Mouse (Mus musculus): ENCODE measurements around the gene Plcb4. TPM values are rescaled to one million over a fixed set of nuclear protein-coding genes. Genes with fewer than 3 reads are reported as not detected.

The Plcb4 gene
- 13.8 and 17.5 TPM in 2 replicates for polyA plus RNA-seq (2015; fragmentation: Nextera tagmentation; extraction: Ambion mirVana)

- TF ChIP-seq CTCF (IDR thresholded peaks at IDR 0.05): 0 out of 2 replicates have a peak, but pooled peaks have one; percentile 1
- no peak for TF ChIP-seq EP300 (IDR thresholded peaks at IDR 0.05)
- Histone ChIP-seq H3K4me3 (ENCODE audit: low read depth, low read length) (peak within 1 kb of the TSS; percentile 82), H3K36me3 (ENCODE audit: insufficient read depth, low read length) (no peaks in the 10 kb centered on the region), H3K9me3 (ENCODE audit: low read length) (no peaks in the 10 kb centered on the region), H3K27me3 (replicated peaks; ENCODE audit: insufficient read depth, low read length) (no peaks in the 10 kb centered on the region), H3K4me2 (replicated peaks; ENCODE audit: low read depth, low read length) (peak within 1 kb of the TSS; percentile 78), H3K27ac (ENCODE audit: low read length) (peak within 1 kb of the TSS; percentile 97), H3K9ac (replicated peaks; ENCODE audit: low read depth) (peak within 1 kb of the TSS; percentile 89), H3K4me1 (ENCODE audit: insufficient read depth, low read depth, low read length) (no peaks in the 10 kb centered on the region)
- DNase-seq (ENCODE audit: low spot score) (peak; percentile 86), ATAC-seq (peak; percentile 85)
- WGBS: 0% methylated on average over 49 of the region's 71 CpGs
These were observed at the start of gene Plcb4 for GRCm38 (mm10) chr2:135658486-135659390. Gene Plcb4, plus strand, starts transcription at chr2:135659011.

GRCm38 (mm10) chr2:135614651-135615261 lies 44.1 kb upstream of the Plcb4 start:
- WGBS: 28% methylated on average over 4 of the region's 4 CpGs
- Histone ChIP-seq H3K36me3 (ENCODE audit: insufficient read depth, low read length) (no peaks in the 10 kb centered on the region), H3K4me3 (ENCODE audit: low read depth, low read length) (no peak overlapping the region), H3K9ac (replicated peaks; ENCODE audit: low read depth) (no peak overlapping the region), H3K4me2 (replicated peaks; ENCODE audit: low read depth, low read length) (no peak overlapping the region; the same call in 1 of the 2 replicates), H3K9me3 (ENCODE audit: low read length) (no peaks in the 10 kb centered on the region), H3K4me1 (ENCODE audit: insufficient read depth, low read depth, low read length) (no peaks in the 10 kb centered on the region), H3K27me3 (replicated peaks; ENCODE audit: insufficient read depth, low read length) (no peaks in the 10 kb centered on the region), H3K27ac (ENCODE audit: low read length) (no peak overlapping the region)
- TF ChIP-seq EP300 (IDR thresholded peaks at IDR 0.05) (no peak), CTCF (IDR thresholded peaks at IDR 0.05) (no peak)
- DNase-seq (ENCODE audit: low spot score) (no peak), ATAC-seq (no peak)

- TF ChIP-seq CTCF (IDR thresholded peaks at IDR 0.05) (no peak), EP300 (IDR thresholded peaks at IDR 0.05) (no peak)
- DNase-seq (ENCODE audit: low spot score) (no peak), ATAC-seq (no peak)
- Histone ChIP-seq H3K9ac (replicated peaks; ENCODE audit: low read depth) (no peak overlapping the region), H3K4me2 (replicated peaks; ENCODE audit: low read depth, low read length) (no peak overlapping the region), H3K27me3 (replicated peaks; ENCODE audit: insufficient read depth, low read length) (no peaks in the 10 kb centered on the region), H3K27ac (ENCODE audit: low read length) (no peak overlapping the region), H3K4me1 (ENCODE audit: insufficient read depth, low read depth, low read length) (no peaks in the 10 kb centered on the region), H3K9me3 (ENCODE audit: low read length) (no peaks in the 10 kb centered on the region), H3K4me3 (ENCODE audit: low read depth, low read length) (no peak overlapping the region), H3K36me3 (ENCODE audit: insufficient read depth, low read length) (no peaks in the 10 kb centered on the region)
- WGBS: 51% methylated on average over 1 of the region's 1 CpGs
These were observed 42.7 kb upstream of the Plcb4 start for GRCm38 (mm10) chr2:135616090-135616489.

GRCm38 (mm10) chr2:135618551-135618950 lies 40.3 kb upstream of the Plcb4 start:
- H3K4me3 ChIP-seq (ENCODE audit: low read depth, low read length): no peak overlapping the region
- H3K27ac ChIP-seq (ENCODE audit: low read length): no peak overlapping the region
- no peak overlapping the region for H3K4me2 ChIP-seq (replicated peaks; ENCODE audit: low read depth, low read length)
- H3K9me3 ChIP-seq (ENCODE audit: low read length): no peaks in the 10 kb centered on the region
- H3K27me3 ChIP-seq (replicated peaks; ENCODE audit: insufficient read depth, low read length): no peaks in the 10 kb centered on the region
- no peak for TF ChIP-seq EP300 (IDR thresholded peaks at IDR 0.05)
- no peak for TF ChIP-seq CTCF (IDR thresholded peaks at IDR 0.05)
- no peaks in the 10 kb centered on the region for H3K36me3 ChIP-seq (ENCODE audit: insufficient read depth, low read length)
- DNase-seq (ENCODE audit: low spot score) (no peak), ATAC-seq (no peak)
- H3K4me1 ChIP-seq (ENCODE audit: insufficient read depth, low read depth, low read length): no peaks in the 10 kb centered on the region
- no peak overlapping the region for H3K9ac ChIP-seq (replicated peaks; ENCODE audit: low read depth)

GRCm38 (mm10) chr2:135619956-135620355 lies 38.9 kb upstream of the Plcb4 start:
- Histone ChIP-seq H3K4me2 (replicated peaks; ENCODE audit: low read depth, low read length) (no peak overlapping the region), H3K27ac (ENCODE audit: low read length) (no peak overlapping the region), H3K9ac (replicated peaks; ENCODE audit: low read depth) (no peak overlapping the region), H3K4me1 (ENCODE audit: insufficient read depth, low read depth, low read length) (no peaks in the 10 kb centered on the region), H3K9me3 (ENCODE audit: low read length) (no peaks in the 10 kb centered on the region), H3K36me3 (ENCODE audit: insufficient read depth, low read length) (no peaks in the 10 kb centered on the region), H3K4me3 (ENCODE audit: low read depth, low read length) (no peak overlapping the region), H3K27me3 (replicated peaks; ENCODE audit: insufficient read depth, low read length) (no peaks in the 10 kb centered on the region)
- no peak for DNase-seq (ENCODE audit: low spot score)
- 19% methylated on average over 2 of the region's 2 CpGs for WGBS
- TF ChIP-seq CTCF (IDR thresholded peaks at IDR 0.05) (no peak), EP300 (IDR thresholded peaks at IDR 0.05) (no peak)
- ATAC-seq: no peak

- 78% methylated on average over 2 of the region's 2 CpGs for WGBS
- Histone ChIP-seq H3K27me3 (replicated peaks; ENCODE audit: insufficient read depth, low read length) (no peaks in the 10 kb centered on the region), H3K27ac (ENCODE audit: low read length) (no peak overlapping the region), H3K4me3 (ENCODE audit: low read depth, low read length) (no peak overlapping the region), H3K9ac (replicated peaks; ENCODE audit: low read depth) (no peak overlapping the region), H3K4me1 (ENCODE audit: insufficient read depth, low read depth, low read length) (no peaks in the 10 kb centered on the region), H3K36me3 (ENCODE audit: insufficient read depth, low read length) (no peaks in the 10 kb centered on the region), H3K9me3 (ENCODE audit: low read length) (no peaks in the 10 kb centered on the region), H3K4me2 (replicated peaks; ENCODE audit: low read depth, low read length) (no peak overlapping the region)
- TF ChIP-seq EP300 (IDR thresholded peaks at IDR 0.05) (no peak), CTCF (IDR thresholded peaks at IDR 0.05) (no peak)
- ATAC-seq: no peak
- DNase-seq (ENCODE audit: low spot score): no peak
These were observed 31.0 kb upstream of the Plcb4 start for GRCm38 (mm10) chr2:135627821-135628220.

Data from lung, postnatal 0 days (tissue).